Mouse (Mus musculus) ovary, postnatal 14 days (tissue): ENCODE results near the gene Pitpnc1.

ENCODE experiments used
- DNase-seq: peaks from one replicate; pipeline ENCODE4 v3.0.0; 2022; ENCODE audit warnings: low spot score

Gene Pitpnc1

DNA sequence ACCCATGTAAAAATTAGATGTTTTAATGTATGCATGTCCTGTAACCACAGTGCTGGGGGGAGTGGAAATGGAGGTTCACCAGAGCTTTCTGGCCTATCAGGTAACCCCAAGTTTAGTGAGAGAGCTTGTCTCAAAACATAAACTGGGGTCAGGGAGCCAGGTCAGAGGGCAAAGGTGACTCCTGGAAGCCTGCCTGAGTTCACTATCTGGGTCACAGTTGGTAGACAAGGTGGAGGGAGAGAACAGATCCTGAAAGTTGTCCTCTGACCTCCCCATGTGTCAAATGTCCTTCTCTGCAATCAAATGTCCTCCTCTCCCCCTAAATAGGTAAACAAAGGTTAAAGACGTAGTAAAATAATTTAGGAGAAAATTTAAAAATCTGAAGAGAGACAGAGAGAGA lies 244.1 kb downstream of the Pitpnc1 start:
- DNase-seq = no peak

DNA sequence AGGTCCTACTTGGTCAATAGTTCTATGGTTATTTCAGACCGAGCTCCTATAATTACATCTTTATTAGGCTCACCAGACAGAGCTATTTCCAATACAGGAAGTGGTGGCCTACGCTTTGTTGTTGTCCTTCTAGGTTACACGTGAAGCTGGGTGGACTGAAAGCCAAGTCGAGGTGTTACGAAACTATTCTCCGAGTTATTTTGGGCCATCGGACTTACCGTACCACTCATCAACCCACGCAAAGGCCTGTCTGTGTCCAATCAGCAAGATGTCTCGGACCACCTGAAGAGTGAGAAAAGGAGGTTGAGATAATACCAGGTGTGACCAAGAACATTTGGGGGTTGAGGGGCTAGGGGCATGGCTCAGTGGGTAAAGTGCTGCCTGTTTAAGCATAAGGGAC lies 244.5 kb downstream of the Pitpnc1 start:
- DNase-seq = no peak

DNA sequence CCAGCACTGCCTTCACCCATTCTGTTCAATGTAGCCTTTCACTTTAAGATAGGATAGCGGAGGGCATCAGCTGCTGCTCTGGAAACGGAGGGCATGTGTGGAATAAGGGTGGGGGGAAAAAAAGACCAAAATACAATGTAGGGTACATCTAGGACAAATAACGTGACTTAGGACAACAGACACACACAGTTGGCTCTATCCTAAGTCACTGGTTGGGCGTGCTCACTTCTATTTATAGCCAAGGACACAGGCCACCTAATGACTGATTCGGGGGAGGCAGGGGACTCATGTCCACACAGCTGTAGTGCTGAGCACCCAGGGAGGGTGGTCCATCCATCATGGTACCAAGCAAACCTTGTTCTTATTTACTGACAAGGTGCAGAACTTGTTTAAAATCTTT lies 245.2 kb downstream of the Pitpnc1 start:
- no peak for DNase-seq

DNA sequence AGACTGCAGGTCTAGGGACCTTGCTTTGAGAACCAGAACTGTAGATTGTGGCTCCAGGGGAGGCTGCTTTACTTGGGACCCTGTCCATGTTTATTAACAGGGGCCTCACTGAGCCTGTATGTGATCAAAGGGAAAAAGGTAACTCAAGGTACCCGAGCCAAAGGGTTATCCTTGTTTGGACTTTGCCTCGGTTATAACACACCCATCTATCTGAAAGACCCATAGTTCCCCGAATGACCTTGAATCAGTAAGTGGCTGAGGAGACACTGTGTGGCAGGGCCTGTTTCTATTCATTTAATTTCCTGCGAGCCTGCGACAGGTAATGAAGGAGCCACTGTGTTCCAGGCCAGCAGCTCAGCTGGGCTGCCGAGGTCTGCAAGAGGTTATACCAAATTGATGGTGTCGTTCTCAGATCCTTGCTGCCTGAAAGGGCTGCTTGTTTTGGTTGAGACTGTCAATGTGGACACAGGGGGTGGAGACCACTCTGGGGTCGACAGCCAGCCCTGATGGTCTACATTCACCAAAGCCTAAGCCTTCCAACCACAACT lies 246.8 kb downstream of the Pitpnc1 start:
- DNase-seq = no peak

DNA sequence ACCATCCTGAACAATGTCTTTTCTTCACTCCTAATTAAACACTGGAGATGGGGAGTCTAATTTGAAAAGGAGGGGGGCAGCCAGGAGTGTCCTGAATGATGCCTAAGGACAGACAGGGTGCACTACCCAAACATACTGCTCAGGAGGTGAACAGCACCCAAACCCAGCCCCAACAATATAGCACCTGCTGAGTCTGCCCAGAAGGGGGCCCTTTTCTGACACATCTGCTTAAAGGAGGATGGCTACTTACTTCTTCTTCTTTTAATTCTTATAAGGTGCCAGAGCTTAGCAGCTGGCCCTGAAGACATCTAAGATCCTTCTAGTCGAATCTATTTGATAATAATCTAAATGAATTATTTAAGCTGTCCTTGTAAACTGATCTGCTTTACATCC lies 247.3 kb downstream of the Pitpnc1 start:
- DNase-seq = no peak

DNA sequence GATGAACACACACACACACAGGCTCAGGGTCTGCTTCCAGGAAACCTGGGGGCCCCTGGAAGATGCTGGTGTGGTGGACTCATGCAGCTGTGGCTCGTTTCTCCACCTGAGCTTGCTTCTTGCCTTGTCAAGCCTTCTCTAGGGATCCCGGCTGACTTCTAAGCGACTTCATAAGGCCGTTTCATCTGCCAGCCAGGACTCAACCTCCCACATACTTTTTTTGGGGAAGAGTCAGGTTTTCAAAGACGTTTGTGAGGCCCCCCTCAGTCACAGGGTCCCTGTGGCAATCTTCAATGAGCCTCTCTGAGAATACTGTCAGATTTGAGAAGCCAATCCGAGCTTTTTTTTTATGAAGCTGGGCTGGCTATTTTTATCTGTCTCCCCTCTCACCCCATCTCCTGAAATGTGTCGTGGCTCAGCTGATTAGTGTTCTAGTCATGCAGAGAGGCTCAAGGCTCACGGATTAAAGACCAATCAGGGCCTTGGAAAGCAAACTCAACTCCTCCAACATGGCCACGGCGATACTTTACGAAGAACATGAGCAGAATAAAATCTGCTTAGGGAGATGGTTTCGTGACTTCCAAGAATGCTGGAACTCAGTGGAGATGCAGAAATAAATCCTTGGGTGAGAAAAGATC lies 247.8 kb downstream of the Pitpnc1 start:
- no peak for DNase-seq

DNA sequence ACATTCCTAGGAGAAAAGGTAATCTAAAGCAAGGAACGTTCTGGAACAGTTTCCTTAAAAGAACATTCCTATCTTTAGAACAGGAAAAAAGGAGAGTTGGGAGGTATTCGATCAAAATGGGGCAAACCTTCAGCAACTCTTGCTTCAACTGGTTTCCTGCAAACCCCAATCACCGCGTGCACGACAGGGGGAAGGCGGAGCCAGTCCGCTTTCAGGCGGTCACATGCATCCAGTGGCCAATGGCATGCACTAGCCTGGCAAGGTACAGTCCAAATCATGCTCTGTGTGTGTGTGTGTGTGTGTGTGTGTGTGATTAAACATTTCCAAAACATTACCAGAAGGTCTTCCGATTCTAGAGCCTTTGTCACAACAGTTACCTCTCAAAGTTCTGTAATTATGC lies 255.4 kb downstream of the Pitpnc1 start:
- DNase-seq = no peak

DNA sequence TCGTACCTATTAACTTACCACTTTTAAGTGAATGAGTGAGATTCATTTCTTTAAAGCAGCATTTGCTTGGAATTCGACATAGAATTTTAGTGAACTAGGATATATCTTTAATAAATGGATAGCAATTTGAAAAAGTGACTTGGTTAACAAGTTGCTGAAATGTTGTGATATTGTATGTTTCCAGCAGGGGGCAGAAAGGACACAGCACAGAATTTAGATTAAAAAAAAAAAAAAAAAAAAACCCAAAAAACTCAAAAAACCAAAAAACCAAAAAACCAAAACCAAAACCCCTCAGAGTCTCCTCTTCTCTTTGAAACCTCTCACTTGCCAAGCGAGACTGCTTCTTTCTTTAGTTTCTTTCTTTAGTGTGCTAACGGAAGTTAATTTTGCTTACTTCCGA lies 256.8 kb downstream of the Pitpnc1 start:
- DNase-seq = no peak

DNA sequence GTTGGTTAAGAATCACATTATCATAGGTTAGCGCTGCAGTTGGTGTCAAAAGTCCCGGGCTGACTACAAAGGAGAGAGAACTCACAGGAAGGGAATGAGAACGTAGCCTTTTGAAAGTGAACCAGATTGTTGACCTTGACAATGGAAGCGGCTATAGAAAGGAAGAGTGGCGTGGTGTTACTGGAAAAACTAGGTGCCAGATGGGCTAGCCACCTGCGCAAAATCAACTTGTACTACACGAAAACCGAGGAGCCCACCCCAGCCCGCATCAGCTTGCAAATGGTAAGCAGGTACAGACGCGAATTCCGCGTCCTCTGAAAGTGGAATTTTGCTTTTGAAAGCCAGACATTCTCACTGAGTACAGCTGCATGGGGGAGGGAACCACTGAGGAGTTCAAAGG lies 260.7 kb downstream of the Pitpnc1 start:
- no peak for DNase-seq

DNA sequence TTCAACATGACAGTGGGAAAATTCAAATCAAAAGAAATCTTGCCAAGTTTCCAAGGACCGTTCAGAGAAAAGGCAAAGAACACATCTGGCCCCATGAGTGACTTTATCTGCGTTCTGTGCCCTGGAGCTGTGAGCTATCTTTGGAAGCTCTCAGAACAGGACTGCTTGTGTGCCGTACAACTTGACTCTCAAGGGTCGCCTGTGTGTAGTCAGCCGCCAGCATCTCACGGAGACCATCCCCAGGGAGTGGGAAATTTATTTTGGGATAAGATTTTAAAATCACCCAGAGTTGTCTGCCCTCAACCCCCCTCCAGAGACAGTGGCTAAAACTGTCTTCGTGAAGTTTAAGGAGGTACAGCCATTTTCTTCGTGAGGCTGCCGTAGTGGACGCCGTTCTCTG lies 268.7 kb downstream of the Pitpnc1 start:
- no peak for DNase-seq

DNA sequence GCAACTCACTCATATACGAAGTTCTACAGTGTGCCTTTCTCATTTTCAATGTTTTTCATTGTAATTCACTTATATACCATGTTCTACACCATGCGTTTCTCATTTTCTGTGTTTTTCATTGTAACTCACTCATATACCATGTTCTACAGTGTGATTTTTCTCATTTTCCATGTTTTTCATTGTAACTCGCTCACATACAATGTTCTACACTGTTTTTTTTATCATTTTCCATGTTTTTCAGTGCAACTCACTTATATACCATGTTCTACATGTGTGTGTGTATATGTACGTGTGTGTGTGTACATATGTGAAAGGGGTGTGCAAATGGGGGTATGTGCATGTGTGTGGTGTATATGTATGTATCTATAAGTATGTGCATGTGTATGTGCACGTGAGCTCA lies 271.2 kb downstream of the Pitpnc1 start:
- DNase-seq = no peak

DNA sequence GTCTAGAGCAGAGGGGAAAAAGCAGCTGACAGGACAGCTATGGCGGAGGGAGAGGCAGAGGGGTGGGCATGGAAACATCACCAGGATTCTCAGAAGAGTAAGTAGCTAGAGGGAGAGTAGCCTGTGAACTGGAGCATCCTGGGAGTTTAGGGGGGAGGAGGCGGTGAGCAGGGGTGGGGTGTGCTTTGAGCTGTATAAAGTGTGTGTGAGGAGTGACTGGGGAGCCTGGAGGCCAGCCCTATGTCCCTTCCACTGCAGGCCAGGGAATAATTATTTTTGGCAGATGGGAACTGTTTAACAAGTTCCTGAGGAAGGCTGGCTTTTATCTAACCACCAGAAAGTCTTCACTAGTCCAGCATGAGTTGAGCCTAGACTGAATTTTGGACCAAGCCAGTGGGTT lies 275.2 kb downstream of the Pitpnc1 start:
- DNase-seq = no peak

DNA sequence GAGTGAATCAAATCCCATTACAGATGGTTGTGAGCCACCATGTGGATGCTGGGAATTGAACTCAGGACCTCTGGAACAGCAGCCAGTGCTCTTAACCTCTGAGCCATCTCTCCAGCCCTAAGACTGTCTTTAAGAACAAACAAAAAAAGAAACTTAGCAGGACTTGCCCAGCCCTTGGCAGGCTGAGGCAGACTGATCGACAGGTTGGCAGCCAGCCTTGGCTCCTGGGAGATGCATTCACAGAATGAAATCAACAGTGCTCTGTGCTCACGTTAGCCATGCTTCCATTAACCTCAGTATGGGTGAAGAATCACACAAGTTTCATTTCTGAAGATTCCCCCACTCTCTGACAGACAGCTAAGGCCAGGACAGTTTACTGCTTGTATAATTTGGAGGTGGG lies 280.1 kb downstream of the Pitpnc1 start:
- no peak for DNase-seq

DNA sequence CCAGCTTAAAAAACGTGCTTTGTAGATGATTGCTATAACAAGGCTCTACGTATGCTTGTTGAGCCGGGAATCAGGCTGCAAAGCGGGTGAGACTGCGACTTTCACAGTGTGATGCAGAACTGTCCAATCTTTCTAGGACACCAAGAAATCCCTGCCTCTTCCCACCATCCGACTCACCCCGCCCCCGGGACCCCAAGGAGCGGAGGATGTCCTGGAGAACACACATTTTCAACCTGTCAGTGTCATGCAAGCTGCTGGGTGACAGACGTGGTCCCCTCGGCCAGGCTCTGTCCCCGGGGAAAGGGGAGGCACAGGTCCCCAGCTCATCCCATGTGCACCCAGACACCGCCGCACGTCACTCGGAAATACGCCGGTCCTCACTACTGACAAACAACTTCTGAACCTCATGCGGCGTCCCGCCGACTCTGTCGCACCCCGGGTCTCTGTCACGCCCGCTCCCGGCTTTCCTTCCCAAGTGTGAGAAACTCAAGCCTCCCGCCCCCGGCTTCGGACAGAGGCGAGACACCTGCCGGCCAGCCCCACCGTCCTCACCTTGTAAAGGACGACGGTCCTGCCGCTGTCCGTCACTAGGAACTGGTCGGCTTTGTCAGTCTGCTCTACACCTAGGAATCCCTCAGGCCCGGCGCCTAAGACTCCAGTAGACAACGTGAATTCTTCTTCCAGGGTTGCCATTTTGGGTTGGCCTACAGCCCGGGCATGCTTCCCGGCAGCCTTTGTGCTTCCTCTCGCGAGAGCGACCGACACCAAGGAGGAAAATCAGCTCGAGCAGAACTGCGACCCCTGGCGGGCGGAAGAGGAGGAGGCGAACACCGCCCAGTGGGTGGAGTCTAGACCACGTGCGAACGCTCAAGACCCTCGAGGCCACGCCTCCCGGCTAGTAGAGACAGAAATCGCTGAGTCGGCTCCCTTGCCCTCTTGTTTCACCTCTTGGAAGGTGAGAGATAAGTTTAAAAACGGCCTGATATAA lies 281.6 kb downstream of the Pitpnc1 start, which contains the start of gene Nol11:
Gene Nol11, minus strand, starts transcription at position 817 of the 988 bp plus-strand sequence.
- DNase-seq = peak; percentile 99

DNA sequence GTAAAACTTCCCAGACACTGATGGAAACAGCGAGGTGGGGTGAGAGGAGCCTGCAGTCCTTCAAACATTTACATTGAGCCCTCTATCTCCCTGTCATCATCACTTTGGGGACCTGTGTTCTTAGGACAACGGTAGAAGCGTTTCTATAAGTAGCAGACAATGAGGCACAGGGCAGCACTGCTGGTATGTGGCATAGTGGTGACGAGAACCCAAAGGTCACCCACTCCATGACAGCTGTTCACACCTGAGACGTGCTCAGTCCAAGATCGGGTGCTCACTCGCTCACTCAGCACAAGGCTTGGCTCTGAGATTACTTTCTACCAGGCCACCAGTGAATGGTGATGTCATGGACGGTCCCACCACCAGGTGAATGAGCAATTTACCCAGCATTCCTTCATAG lies 286.7 kb downstream of the Pitpnc1 start:
- no peak for DNase-seq

DNA sequence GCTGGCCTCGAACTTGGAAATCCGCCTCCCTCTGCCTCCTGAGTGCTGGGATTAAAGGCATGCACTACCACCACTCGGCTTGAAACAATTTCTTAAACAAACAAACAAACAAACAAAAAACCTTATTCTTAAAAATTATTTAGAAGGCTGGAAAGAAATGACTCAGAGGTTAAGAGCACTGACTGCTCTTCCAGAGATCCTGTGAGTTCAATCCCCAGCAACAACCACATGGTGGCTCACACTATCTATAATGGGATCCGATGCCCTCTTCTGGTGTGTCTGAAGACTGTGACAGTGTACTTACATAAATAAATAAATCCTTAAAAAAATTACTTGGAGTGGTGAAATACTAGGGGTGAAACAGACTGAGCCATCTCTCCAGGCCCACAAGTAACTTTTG lies 309.3 kb downstream of the Pitpnc1 start:
- DNase-seq = no peak

DNA sequence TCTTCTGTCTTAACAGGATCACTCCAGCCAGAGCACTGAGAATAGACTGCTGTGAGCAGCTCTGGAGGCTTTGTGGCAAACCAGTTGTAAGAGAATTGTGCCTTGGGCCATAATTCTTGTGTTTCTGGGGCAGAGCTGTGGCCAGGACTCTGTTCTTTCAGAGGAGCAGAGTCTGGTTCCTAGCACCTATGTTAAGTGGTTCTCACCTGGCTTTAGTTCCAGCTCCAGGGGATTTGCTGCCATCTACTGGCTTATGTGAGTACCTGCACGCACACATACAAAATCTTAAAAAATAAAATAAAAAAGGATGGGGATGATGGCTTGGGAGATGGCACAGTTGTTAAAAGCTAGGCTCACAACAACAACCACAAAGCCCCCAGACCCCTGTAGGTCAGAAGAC lies 311.5 kb downstream of the Pitpnc1 start:
- DNase-seq = no peak
